8 mouse cellular contexts compared by ENCODE assay signal in the genomic region with DNA sequence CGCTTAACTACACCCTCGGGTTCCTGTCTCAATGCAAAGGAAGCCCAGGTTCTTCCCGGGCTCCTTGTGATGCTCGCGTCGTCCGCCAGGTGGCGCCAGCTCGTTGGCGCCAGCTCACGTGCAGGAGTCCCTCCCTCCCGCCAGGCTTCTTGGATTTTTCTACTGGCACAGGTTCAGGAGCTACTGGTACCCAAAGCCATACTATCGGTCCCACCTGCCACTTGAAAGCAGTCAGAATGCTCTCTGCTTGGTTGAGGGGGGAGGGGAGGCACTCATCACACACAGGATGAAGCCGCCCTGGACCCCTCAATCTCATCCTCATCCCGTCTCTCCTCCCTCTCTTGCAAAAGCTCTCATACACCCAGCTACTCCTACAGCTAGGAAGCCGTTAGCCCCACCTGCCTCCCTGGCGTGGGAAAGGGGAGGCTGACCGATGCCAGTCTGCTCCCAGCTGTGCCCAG. TPM values are rescaled to one million over a fixed set of nuclear protein-coding genes. Genes with fewer than 3 reads are reported as not detected.
DNase-seq lines count a peak whose midpoint lies in the region; ATAC-seq lines count a peak whose summit lies in the region.

No protein-coding gene starts in this region.

- H3K9me3 ChIP-seq in intestine, embryonic 16.5 days (ENCODE audit: control insufficient read depth, low read length) = no peaks in the 10 kb centered on the region
- no peaks in the 10 kb centered on the region for H3K9me3 ChIP-seq in limb, embryonic 10.5 days (replicated peaks)
- H3K9me3 ChIP-seq in midbrain, embryonic 14.5 days (ENCODE audit: control insufficient read depth, low read length) = no peaks in the 10 kb centered on the region

- no peaks in the 10 kb centered on the region for H3K27me3 ChIP-seq in intestine, embryonic 16.5 days (replicated peaks; ENCODE audit: control insufficient read depth, insufficient read depth, low read length)
- H3K27me3 ChIP-seq in limb, embryonic 10.5 days (ENCODE audit: low read depth, poor library complexity, severe bottlenecking) = peaks cover 39% of the 10 kb centered on the region
- H3K27me3 ChIP-seq in midbrain, embryonic 14.5 days (ENCODE audit: control insufficient read depth, insufficient read depth, low read length) = no peaks in the 10 kb centered on the region

- peak; percentile 86 for DNase-seq in CD4-positive, CD25-positive, alpha-beta regulatory T cell, adult 2 months (ENCODE audit: low read depth, low spot score)
- peak; percentile 76 to 78 for DNase-seq in cerebellum, postnatal 36 days
- DNase-seq in gastrocnemius, adult 8-10 months (ENCODE audit: low spot score in 2 of 2) = peak; percentile 31 to 36
- peak; percentile 90 for DNase-seq in limb, embryonic 10.5 days (ENCODE audit: low spot score)
- DNase-seq in midbrain, embryonic 14.5 days = peak; percentile 92
- DNase-seq in spleen, postnatal 10 days (ENCODE audit: low spot score in 2 of 2) = peak; percentile 66 to 84

- H3K4me3 ChIP-seq in intestine, embryonic 16.5 days (ENCODE audit: low read length) = no peak overlapping the region
- H3K4me3 ChIP-seq in limb, embryonic 10.5 days = peak overlapping the region; percentile 8; the same call in 1 of the 2 replicates
- H3K4me3 ChIP-seq in midbrain, embryonic 14.5 days (replicated peaks; ENCODE audit: low read depth, low read length) = no peak overlapping the region

- no peaks in the 10 kb centered on the region for H3K36me3 ChIP-seq in intestine, embryonic 16.5 days (ENCODE audit: control insufficient read depth, insufficient read depth, low read length)
- H3K36me3 ChIP-seq in limb, embryonic 10.5 days = no peaks in the 10 kb centered on the region
- no peaks in the 10 kb centered on the region for H3K36me3 ChIP-seq in midbrain, embryonic 14.5 days (ENCODE audit: control insufficient read depth, insufficient read depth, low read length)

- H3K4me2 ChIP-seq in intestine, embryonic 16.5 days (ENCODE audit: low read depth, low read length) = no peak overlapping the region
- peak overlapping the region; percentile 33; the same call in 1 of the 2 replicates for H3K4me2 ChIP-seq in midbrain, embryonic 14.5 days (ENCODE audit: low read length)

- H3K27ac ChIP-seq in intestine, embryonic 16.5 days (ENCODE audit: low read length) = no peak overlapping the region
- H3K27ac ChIP-seq in limb, embryonic 10.5 days = no peak overlapping the region
- no peak overlapping the region for H3K27ac ChIP-seq in midbrain, embryonic 14.5 days (replicated peaks; ENCODE audit: low read depth, low read length)

- no peak overlapping the region for H3K9ac ChIP-seq in intestine, embryonic 16.5 days (ENCODE audit: low read depth, low read length)
- no peak overlapping the region for H3K9ac ChIP-seq in midbrain, embryonic 14.5 days (replicated peaks; ENCODE audit: low read length)

- H3K4me1 ChIP-seq in intestine, embryonic 16.5 days (ENCODE audit: control insufficient read depth, insufficient read depth, low read length) = peaks cover 14% of the 10 kb centered on the region
- H3K4me1 ChIP-seq in limb, embryonic 10.5 days = peaks cover 23% of the 10 kb centered on the region
- H3K4me1 ChIP-seq in midbrain, embryonic 14.5 days (ENCODE audit: control insufficient read depth, insufficient read depth, low read length) = no peaks in the 10 kb centered on the region

- no peak for ATAC-seq in CD4-positive, CD25-positive, alpha-beta regulatory T cell, adult 4 months
- 0 out of 2 replicates have a peak, but pooled peaks have one; percentile 24 for ATAC-seq in intestine, embryonic 16.5 days
- ATAC-seq in midbrain, embryonic 14.5 days (ENCODE audit: low FRiP score, low TSS enrichment) = peak; percentile 48; the same call in 1 of the 2 replicates

- 7% methylated on average over 18 of the region's 18 CpGs for WGBS in intestine, embryonic 16.5 days
- 8% methylated on average over 18 of the region's 18 CpGs for WGBS in limb, embryonic 10.5 days
- WGBS in midbrain, embryonic 14.5 days = 4% methylated on average over 18 of the region's 18 CpGs

RNA-seq across cellular contexts. Expression of gene Pnpla1, which starts 21.8 kb away (rescaled TPM):
- not detected for polyA plus RNA-seq in CD4-positive, CD25-positive, alpha-beta regulatory T cell, adult 4 months (2017; shearing (Covaris generic))
- not detected for total RNA-seq in gastrocnemius, adult 8-10 months (2022)
- polyA plus RNA-seq in intestine, embryonic 16.5 days (2015; fragmentation: Nextera tagmentation; extraction: Ambion mirVana) = 1.7 and 1.9 TPM in 2 replicates
- polyA plus RNA-seq in limb, embryonic 10.5 days (2016; fragmentation: Nextera tagmentation; extraction: Ambion mirVana) = 0.03 and 0.04 TPM in 2 replicates
- polyA plus RNA-seq in midbrain, embryonic 14.5 days (2014; fragmentation: Nextera tagmentation; extraction: Ambion mirVana) = 0.04 TPM in 1 of 2 replicates, not detected in the other

RNA-seq across cellular contexts. Expression of gene 4930539E08Rik, which starts 35.2 kb away (rescaled TPM):
- 1 to 10 TPM; 2.0 to 3.4 TPM for polyA plus RNA-seq in CD4-positive, CD25-positive, alpha-beta regulatory T cell, adult 4 months (2017; shearing (Covaris generic))
- not detected for total RNA-seq in gastrocnemius, adult 8-10 months (2022)
- 3.9 and 4.2 TPM in 2 replicates for polyA plus RNA-seq in intestine, embryonic 16.5 days (2015; fragmentation: Nextera tagmentation; extraction: Ambion mirVana)
- polyA plus RNA-seq in limb, embryonic 10.5 days (2016; fragmentation: Nextera tagmentation; extraction: Ambion mirVana) = 0.05 and 0.10 TPM in 2 replicates
- polyA plus RNA-seq in midbrain, embryonic 14.5 days (2014; fragmentation: Nextera tagmentation; extraction: Ambion mirVana) = 1.0 and 1.2 TPM in 2 replicates

Comparison
In these comparisons a context has a peak if more than half of its experiments do, and no peak if none do; other contexts are left out.
1. DNase-seq: peak in every context shown above with its lines; median percentile 92 in midbrain, embryonic 14.5 days; 90 in limb, embryonic 10.5 days; 86 in CD4-positive, CD25-positive, alpha-beta regulatory T cell, adult 2 months; 77 in cerebellum, postnatal 36 days; 75 in spleen, postnatal 10 days; 34 in gastrocnemius, adult 8-10 months.